Mouse (Mus musculus) hindbrain, embryonic 16.5 days (tissue): ENCODE measurements around the gene Ltc4s. TPM values are rescaled to one million over a fixed set of nuclear protein-coding genes. Genes with fewer than 3 reads are reported as not detected.

Source experiments
- ATAC-seq: fragments of 200-750 bp; cut with Nextera tagmentation; 2 replicates; pipeline ENCODE4 v1.8.0; 2017; ENCODE audit warnings: moderate TSS enrichment, moderate library complexity
- H3K27ac ChIP-seq: fragments of 300-500 bp; sonication (generic); 2 replicates; pipeline ENCODE4 v1.5.1; 2014; ENCODE audit warnings: low read depth, mild to moderate bottlenecking, control low read depth, low read length, moderate library complexity
- H3K27me3 ChIP-seq: fragments of 300-500 bp; sonication (generic); replicated peaks from 2 replicates; pipeline ENCODE4 v1.6.1; 2014; ENCODE audit warnings: low read length; ENCODE audit not compliant: control insufficient read depth, insufficient read depth
- H3K36me3 ChIP-seq: fragments of 300-500 bp; sonication (generic); 2 replicates; pipeline ENCODE4 v1.6.1; 2014; ENCODE audit warnings: mild to moderate bottlenecking, low read length, moderate library complexity, mixed read lengths; ENCODE audit not compliant: control insufficient read depth, insufficient read depth
- H3K4me1 ChIP-seq: fragments of 300-500 bp; sonication (generic); 2 replicates; pipeline ENCODE4 v1.6.1; 2014; ENCODE audit warnings: low read depth, low read length; ENCODE audit not compliant: control insufficient read depth, insufficient read depth
- H3K4me2 ChIP-seq: fragments of 300-500 bp; sonication (generic); 2 replicates; pipeline ENCODE4 v1.6.1; 2014; ENCODE audit warnings: mild to moderate bottlenecking, low read length, control low read depth, moderate library complexity
- H3K4me3 ChIP-seq: fragments of 300-500 bp; sonication (generic); 2 replicates; pipeline ENCODE4 v1.5.1; 2014; ENCODE audit warnings: mild to moderate bottlenecking, low read length, control low read depth, moderate library complexity
- H3K9ac ChIP-seq: fragments of 300-500 bp; sonication (generic); 2 replicates; pipeline ENCODE4 v1.6.1; 2014; ENCODE audit warnings: low read depth, mild to moderate bottlenecking, control low read depth, low read length, moderate library complexity
- H3K9me3 ChIP-seq: fragments of 300-500 bp; sonication (generic); 2 replicates; pipeline ENCODE4 v1.6.1; 2014; ENCODE audit warnings: mild to moderate bottlenecking, low read length, moderate library complexity; ENCODE audit not compliant: control insufficient read depth
- WGBS: fragments of 180-500 bp; shearing (Covaris S2); extraction: QIAGEN DNeasy Blood & Tissue Kit; methylation state at CpG from one replicate; pipeline ENCODE4 v1.1.7; 2014; 5-methylcytosine and 5-hydroxymethylcytosine counted together
- polyA plus RNA-seq: library from polyadenylated mRNA; unstranded; fragments of >200 nt; fragmentation: Nextera tagmentation; extraction: Ambion mirVana; gene quantifications from 2 replicates; pipeline ENCODE4 v1.2.1, GENCODE M21; 2015

The Ltc4s gene
- polyA plus RNA-seq: 2.2 and 3.4 TPM in 2 replicates

- Histone ChIP-seq H3K36me3 (peaks cover 15% of the 10 kb centered on the region), H3K4me2 (peak within 1 kb of the TSS; percentile 85), H3K27me3 (0 out of 2 replicates have a peak, but pooled peaks cover 4% of the 10 kb centered on the region), H3K27ac (no peak within 1 kb of the TSS), H3K9me3 (no peaks in the 10 kb centered on the region), H3K4me3 (peak within 1 kb of the TSS; percentile 51), H3K4me1 (peaks cover 13% of the 10 kb centered on the region), H3K9ac (no peak within 1 kb of the TSS)
- no peak for ATAC-seq
- 45% methylated on average over 10 of the region's 10 CpGs for WGBS
Measured at GRCm38 (mm10) chr11:50238324-50238723, at the start of gene Ltc4s. Ltc4s (minus strand) TSS chr11:50238616.

- no peak for ATAC-seq
Measured at GRCm38 (mm10) chr11:50286428-50286827, 48.0 kb upstream of the Ltc4s start.

GRCm38 (mm10) chr11:50285696-50286095 is 47.3 kb upstream of the Ltc4s start:
- Histone ChIP-seq H3K9me3 (no peaks in the 10 kb centered on the region), H3K4me1 (peaks cover 10% of the 10 kb centered on the region), H3K27ac (no peak overlapping the region), H3K4me2 (no peak overlapping the region), H3K4me3 (no peak overlapping the region), H3K36me3 (no peaks in the 10 kb centered on the region), H3K27me3 (no peaks in the 10 kb centered on the region), H3K9ac (no peak overlapping the region)
- no peak for ATAC-seq
- WGBS: 96% methylated on average over 7 of the region's 7 CpGs

More at GRCm38 (mm10) chr11:50286428-50286827, 48.0 kb upstream of the Ltc4s start:
- H3K4me2 ChIP-seq: no peak overlapping the region
- H3K27me3 ChIP-seq: no peaks in the 10 kb centered on the region
- H3K27ac ChIP-seq: no peak overlapping the region
- no peak overlapping the region for H3K4me3 ChIP-seq
- H3K9ac ChIP-seq: no peak overlapping the region
- H3K36me3 ChIP-seq: no peaks in the 10 kb centered on the region
- no peaks in the 10 kb centered on the region for H3K9me3 ChIP-seq
- WGBS: 90% methylated on average over 1 of the region's 1 CpGs
- peaks cover 10% of the 10 kb centered on the region for H3K4me1 ChIP-seq

- Histone ChIP-seq H3K4me2 (no peak overlapping the region), H3K9me3 (no peaks in the 10 kb centered on the region), H3K27ac (no peak overlapping the region), H3K9ac (no peak overlapping the region), H3K4me3 (no peak overlapping the region), H3K4me1 (peaks cover 7% of the 10 kb centered on the region), H3K36me3 (no peaks in the 10 kb centered on the region), H3K27me3 (no peaks in the 10 kb centered on the region)
- no peak for ATAC-seq
- WGBS: 93% methylated on average over 5 of the region's 5 CpGs
Measured at GRCm38 (mm10) chr11:50285263-50285662, 46.8 kb upstream of the Ltc4s start.

GRCm38 (mm10) chr11:50280053-50280452 is 41.6 kb upstream of the Ltc4s start:
- no peak overlapping the region for H3K9ac ChIP-seq
- no peak overlapping the region for H3K4me2 ChIP-seq
- H3K27ac ChIP-seq: no peak overlapping the region
- ATAC-seq: no peak
- no peaks in the 10 kb centered on the region for H3K4me1 ChIP-seq
- 59% methylated on average over 1 of the region's 1 CpGs for WGBS
- no peaks in the 10 kb centered on the region for H3K36me3 ChIP-seq
- no peaks in the 10 kb centered on the region for H3K27me3 ChIP-seq
- no peak overlapping the region for H3K4me3 ChIP-seq
- no peaks in the 10 kb centered on the region for H3K9me3 ChIP-seq

GRCm38 (mm10) chr11:50279005-50279404 is 40.6 kb upstream of the Ltc4s start:
- WGBS: 86% methylated on average over 4 of the region's 4 CpGs
- no peaks in the 10 kb centered on the region for H3K9me3 ChIP-seq
- no peaks in the 10 kb centered on the region for H3K27me3 ChIP-seq
- H3K27ac ChIP-seq: no peak overlapping the region
- H3K4me3 ChIP-seq: no peak overlapping the region
- no peaks in the 10 kb centered on the region for H3K4me1 ChIP-seq
- ATAC-seq: no peak
- H3K9ac ChIP-seq: no peak overlapping the region
- H3K4me2 ChIP-seq: no peak overlapping the region
- no peaks in the 10 kb centered on the region for H3K36me3 ChIP-seq

DNA sequence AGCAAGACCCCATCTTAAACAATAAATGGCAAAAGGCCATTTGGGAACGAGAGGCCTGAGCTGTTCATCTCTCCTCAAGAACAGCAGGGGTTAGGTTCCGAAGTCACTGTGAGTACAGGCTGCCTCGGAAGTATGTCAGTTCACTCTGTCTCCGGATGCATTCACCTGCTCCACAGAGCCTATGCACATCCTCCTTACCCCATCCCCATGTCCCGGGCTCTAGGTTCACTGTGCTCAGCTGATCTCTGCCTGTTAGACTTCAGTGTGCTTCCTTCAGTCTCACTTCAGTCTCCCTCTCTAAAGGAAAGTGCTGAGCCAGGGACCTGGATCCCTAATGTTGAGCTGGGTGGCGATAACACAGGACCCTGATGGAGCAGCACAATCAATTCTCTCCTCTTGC is 39.3 kb upstream of the Ltc4s start:
- H3K27ac ChIP-seq: no peak overlapping the region
- ATAC-seq: no peak
- no peaks in the 10 kb centered on the region for H3K36me3 ChIP-seq
- no peak overlapping the region for H3K9ac ChIP-seq
- H3K4me1 ChIP-seq: no peaks in the 10 kb centered on the region
- no peak overlapping the region for H3K4me3 ChIP-seq
- no peaks in the 10 kb centered on the region for H3K9me3 ChIP-seq
- H3K4me2 ChIP-seq: no peak overlapping the region
- H3K27me3 ChIP-seq: no peaks in the 10 kb centered on the region
- WGBS: 86% methylated on average over 6 of the region's 6 CpGs

GRCm38 (mm10) chr11:50277025-50277424 is 38.6 kb upstream of the Ltc4s start:
- Histone ChIP-seq H3K4me2 (no peak overlapping the region), H3K9me3 (no peaks in the 10 kb centered on the region), H3K27me3 (no peaks in the 10 kb centered on the region), H3K4me1 (no peaks in the 10 kb centered on the region), H3K4me3 (no peak overlapping the region), H3K9ac (no peak overlapping the region), H3K36me3 (no peaks in the 10 kb centered on the region), H3K27ac (no peak overlapping the region)
- no peak for ATAC-seq

- no peak for ATAC-seq
- Histone ChIP-seq H3K9me3 (no peaks in the 10 kb centered on the region), H3K27ac (no peak overlapping the region), H3K4me1 (no peaks in the 10 kb centered on the region), H3K27me3 (no peaks in the 10 kb centered on the region), H3K4me3 (no peak overlapping the region), H3K9ac (no peak overlapping the region), H3K4me2 (no peak overlapping the region), H3K36me3 (no peaks in the 10 kb centered on the region)
- 78% methylated on average over 5 of the region's 5 CpGs for WGBS
Measured at GRCm38 (mm10) chr11:50275568-50276151, 37.2 kb upstream of the Ltc4s start.

GRCm38 (mm10) chr11:50275077-50275476 is 36.7 kb upstream of the Ltc4s start:
- no peak for ATAC-seq
- no peak overlapping the region for H3K4me3 ChIP-seq
- WGBS: 90% methylated on average over 2 of the region's 2 CpGs
- H3K27ac ChIP-seq: no peak overlapping the region
- H3K36me3 ChIP-seq: no peaks in the 10 kb centered on the region
- no peaks in the 10 kb centered on the region for H3K4me1 ChIP-seq
- no peak overlapping the region for H3K4me2 ChIP-seq
- no peak overlapping the region for H3K9ac ChIP-seq
- no peaks in the 10 kb centered on the region for H3K27me3 ChIP-seq
- no peaks in the 10 kb centered on the region for H3K9me3 ChIP-seq
